Mouse (Mus musculus) layer of hippocampus, adult 2 months (tissue): ENCODE data around the gene Hmx1. TPM values are rescaled to one million over a fixed set of nuclear protein-coding genes. Genes with fewer than 3 reads are reported as not detected.

ENCODE experiments used
- DNase-seq, 2 experiments: peaks; one replicate each; pipeline ENCODE4 v3.0.0; 2022; ENCODE audit warnings: low spot score in 2 of 2
- H3K27ac ChIP-seq: fragments of 200-600 bp; 2 replicates; pipeline ENCODE4 v1.8.1; 2022
- H3K4me3 ChIP-seq: fragments of 200-600 bp; 2 replicates; pipeline ENCODE4 v1.8.1; 2022; ENCODE audit warnings: mild to moderate bottlenecking
- CTCF ChIP-seq: fragments of 200-600 bp; conservative IDR thresholded peaks from 2 replicates; pipeline ENCODE4 v1.8.1; 2022; ENCODE audit warnings: antibody characterized with exemption, mild to moderate bottlenecking, moderate library complexity
- long read RNA-seq, 2 experiments: library from polyadenylated mRNA; stranded (forward); transcript quantifications; one replicate each; pipeline ENCODE4 v2.0.0; 2021; ENCODE audit warnings: borderline mapping rate in 2 of 2
- total RNA-seq, 2 experiments: library from RNA; stranded (reverse); gene quantifications; 2 replicates each; pipeline ENCODE4 v1.2.3; 2021

Hmx1 gene
- not detected for total RNA-seq
- long read RNA-seq, experiment 1: 0 reads
- long read RNA-seq, experiment 2: 0 reads

GRCm38 (mm10) chr5:35388491-35389111 is at the start of gene Hmx1:
Gene Hmx1, plus strand, starts transcription at chr5:35389108.
- H3K4me3 ChIP-seq: no peak within 1 kb of the TSS
- TF ChIP-seq CTCF: no peak
- no peak for DNase-seq

DNA sequence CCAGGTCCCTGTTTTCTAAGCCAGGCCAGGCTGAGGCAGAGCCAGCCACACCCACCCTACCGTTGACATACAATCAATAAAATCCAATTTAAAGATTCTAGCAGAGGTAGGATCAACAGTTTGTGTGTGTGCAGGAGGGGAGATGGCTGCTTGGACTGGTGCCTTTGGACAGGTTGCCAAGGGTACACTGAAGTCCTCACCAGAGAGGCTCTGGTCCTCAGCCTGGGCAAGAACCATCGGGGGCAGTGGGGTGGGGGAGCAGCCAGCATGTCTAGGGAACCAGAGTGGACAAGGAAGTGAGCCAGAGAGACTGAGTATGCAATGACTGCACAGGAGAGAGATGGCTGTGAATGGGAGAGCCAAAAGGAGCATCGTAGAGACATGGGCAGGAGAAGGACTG is 43.8 kb upstream of the Hmx1 start:
- H3K27ac ChIP-seq: no peak overlapping the region
- H3K4me3 ChIP-seq: no peak overlapping the region
- no peak for DNase-seq
- TF ChIP-seq CTCF: no peak

More at GRCm38 (mm10) chr5:35388491-35389111, at the start of gene Hmx1:
- H3K27ac ChIP-seq: no peak within 1 kb of the TSS

DNA sequence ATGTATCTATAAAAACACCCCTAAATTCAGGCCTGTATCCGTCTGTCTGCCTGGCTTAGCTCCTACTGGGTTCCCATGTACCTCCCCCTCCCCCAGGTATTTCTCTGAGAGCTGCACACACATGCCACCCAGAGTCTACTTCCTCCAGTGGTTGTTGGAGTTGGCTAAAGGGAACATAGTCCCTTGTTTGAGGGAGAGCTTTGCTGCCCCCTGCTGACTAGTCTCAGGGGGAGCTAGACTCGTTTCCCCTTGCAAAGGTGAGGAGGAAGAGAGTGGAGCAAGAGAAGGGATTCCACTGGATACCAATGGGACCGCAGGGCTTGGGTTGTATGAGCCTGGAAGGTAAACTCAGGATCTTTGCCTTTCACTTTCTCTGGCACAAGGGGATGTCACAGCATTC is 40.1 kb upstream of the Hmx1 start:
- no peak overlapping the region for H3K27ac ChIP-seq
- peak; percentile 92 for TF ChIP-seq CTCF
- H3K4me3 ChIP-seq: no peak overlapping the region
- peak; percentile 85 to 90 for DNase-seq

- no peak for TF ChIP-seq CTCF
- Histone ChIP-seq H3K4me3 (no peak overlapping the region), H3K27ac (no peak overlapping the region)
- no peak for DNase-seq
Measured at GRCm38 (mm10) chr5:35357544-35358440, 31.1 kb upstream of the Hmx1 start.

DNA sequence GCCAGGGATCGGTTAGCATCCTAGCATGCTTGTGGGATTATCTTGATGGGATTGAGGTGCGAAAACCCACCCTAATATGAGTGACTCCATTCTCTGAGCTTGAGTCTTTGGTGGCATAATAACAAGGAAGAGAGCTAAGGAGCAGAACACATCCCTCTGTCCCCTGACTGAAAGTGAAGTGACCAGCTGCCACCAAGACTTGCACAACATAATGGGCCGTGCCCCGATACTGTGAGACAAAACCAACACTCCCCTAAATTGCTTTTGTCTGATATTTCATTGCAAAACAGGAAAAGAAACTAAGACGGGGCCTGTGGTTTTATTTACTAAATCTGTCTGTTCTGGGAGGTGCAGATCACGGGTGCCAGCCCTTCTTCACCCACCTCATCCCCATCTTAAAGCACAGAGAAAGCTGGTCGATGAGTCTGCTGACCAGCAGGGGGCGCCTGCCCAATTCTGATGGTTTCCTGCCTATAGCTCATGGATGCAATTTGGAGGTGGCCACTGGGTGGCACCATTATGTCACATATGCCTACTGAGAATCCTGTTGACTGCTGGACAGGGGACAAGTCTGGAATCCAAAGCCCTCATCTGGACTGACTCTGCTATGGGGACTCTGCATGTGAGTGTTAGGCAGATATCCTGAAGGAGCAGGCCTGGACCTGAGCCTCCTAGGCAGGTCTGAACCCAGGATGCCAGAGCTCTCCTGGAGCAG is 27.2 kb upstream of the Hmx1 start:
- peak; percentile 89 to 97 for DNase-seq
- Histone ChIP-seq H3K27ac (no peak overlapping the region), H3K4me3 (no peak overlapping the region)
- TF ChIP-seq CTCF: peak; percentile 100

GRCm38 (mm10) chr5:35366241-35367032 is 22.5 kb upstream of the Hmx1 start:
- no peak overlapping the region for H3K4me3 ChIP-seq

DNA sequence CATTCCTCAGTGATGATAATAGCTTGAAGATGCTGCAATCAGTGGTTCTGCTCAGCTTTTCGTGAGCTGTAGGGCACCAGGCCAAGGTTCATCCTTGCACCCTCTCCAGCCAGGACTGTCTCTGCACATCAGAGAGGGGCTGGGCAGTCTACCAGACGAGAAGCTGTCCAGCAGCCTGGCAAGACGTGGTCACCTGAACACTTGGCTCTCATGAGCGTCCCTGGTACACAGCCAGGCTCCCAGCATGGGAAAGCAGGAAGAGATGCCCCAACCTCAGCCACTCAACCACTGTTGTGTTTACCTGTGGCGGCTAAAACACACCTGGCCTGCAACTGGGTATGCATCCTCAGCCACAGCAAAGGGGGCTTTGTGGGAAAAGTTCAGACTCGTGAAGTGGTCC is 20.0 kb upstream of the Hmx1 start:
- no peak overlapping the region for H3K4me3 ChIP-seq
- H3K27ac ChIP-seq: no peak overlapping the region
- TF ChIP-seq CTCF: no peak
- no peak for DNase-seq

More at GRCm38 (mm10) chr5:35366241-35367032, 22.5 kb upstream of the Hmx1 start:
- no peak for TF ChIP-seq CTCF
- no peak overlapping the region for H3K27ac ChIP-seq
- DNase-seq: no peak

GRCm38 (mm10) chr5:35379066-35379465 is 9.8 kb upstream of the Hmx1 start:
- H3K4me3 ChIP-seq: no peak overlapping the region
- TF ChIP-seq CTCF: peak; percentile 64
- DNase-seq: no peak
- no peak overlapping the region for H3K27ac ChIP-seq

- peak in 1 of 2 experiments; percentile 67 for DNase-seq
- Histone ChIP-seq H3K27ac (no peak overlapping the region), H3K4me3 (no peak overlapping the region)
- TF ChIP-seq CTCF: peak; percentile 94
Measured at GRCm38 (mm10) chr5:35379815-35380214, 9.1 kb upstream of the Hmx1 start.

GRCm38 (mm10) chr5:35387834-35388490 is 946 bp upstream of the Hmx1 start:
- no peak for TF ChIP-seq CTCF
- no peak overlapping the region for H3K4me3 ChIP-seq
- DNase-seq: no peak
- H3K27ac ChIP-seq: no peak overlapping the region

DNA sequence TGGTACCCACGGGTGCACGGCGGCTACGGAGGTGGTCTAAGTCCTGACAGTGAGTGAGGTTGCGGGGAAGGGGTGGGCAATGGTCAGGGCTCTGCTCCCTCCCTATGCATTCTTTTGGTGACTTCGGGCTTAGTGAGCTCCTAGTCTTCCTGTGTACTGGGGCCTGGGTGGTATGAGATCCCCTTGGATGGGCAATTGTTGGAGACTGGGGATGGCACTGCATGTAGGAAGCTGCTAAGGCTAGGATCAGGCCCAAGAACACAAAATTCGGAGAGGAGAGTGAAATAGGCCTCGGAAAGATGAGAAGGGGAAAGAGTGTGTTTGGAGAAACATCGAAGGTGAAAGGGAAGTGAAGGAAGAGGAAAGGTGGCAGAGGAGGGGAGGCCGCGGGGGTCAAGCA is 533 bp downstream of the Hmx1 start:
- TF ChIP-seq CTCF: no peak
- no peak overlapping the region for H3K27ac ChIP-seq
- H3K4me3 ChIP-seq: no peak overlapping the region
- no peak for DNase-seq

DNA sequence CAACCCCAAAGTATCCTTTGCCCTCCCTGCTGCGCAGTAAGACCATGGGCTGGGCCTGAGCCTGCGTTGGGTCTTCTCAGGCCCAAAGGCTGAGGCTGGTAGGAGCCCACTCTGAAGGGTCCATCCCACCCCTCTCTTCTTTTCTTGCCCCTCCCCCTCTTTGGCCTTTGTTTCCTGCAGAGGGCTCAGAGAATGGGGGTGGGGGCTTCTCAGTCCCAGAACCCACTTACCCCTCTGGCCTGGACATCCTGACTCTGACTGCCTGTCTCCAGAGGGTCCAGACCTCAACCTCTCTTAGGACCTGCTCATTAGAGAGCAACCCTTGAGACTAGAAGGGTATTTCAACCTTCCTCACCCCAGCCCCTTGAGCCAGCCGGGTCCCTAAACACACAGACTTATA is 1.0 kb downstream of the Hmx1 start:
- no peak overlapping the region for H3K4me3 ChIP-seq
- DNase-seq: no peak
- no peak for TF ChIP-seq CTCF
- no peak overlapping the region for H3K27ac ChIP-seq
